Mouse (Mus musculus) heart, embryonic 10.5 days (tissue): ENCODE measurements around the gene Abhd8. TPM values are rescaled to one million over a fixed set of nuclear protein-coding genes. Genes with fewer than 3 reads are reported as not detected.
"Not testable (repeated sequence)": the region's sequence is repeated elsewhere in the genome, so short reads cannot be mapped to it uniquely, and the experiment has no call there.

Experiments used
- DNase-seq: peaks from one replicate; pipeline ENCODE4 v3.0.0-alpha.2; 2017; ENCODE audit warnings: low spot score
- H3K27ac ChIP-seq: fragments of 300-500 bp; sonication (generic); 2 replicates; pipeline ENCODE4 v1.5.1; 2016; ENCODE audit warnings: mild to moderate bottlenecking
- H3K27me3 ChIP-seq: fragments of 300-500 bp; sonication (generic); 2 replicates; pipeline ENCODE4 v1.6.1; 2016; ENCODE audit warnings: mild to moderate bottlenecking; ENCODE audit not compliant: poor library complexity, insufficient read depth, severe bottlenecking
- H3K36me3 ChIP-seq: fragments of 300-500 bp; sonication (generic); 2 replicates; pipeline ENCODE4 v1.6.1; 2016; ENCODE audit warnings: mild to moderate bottlenecking, moderate library complexity
- H3K4me1 ChIP-seq: fragments of 300-500 bp; sonication (generic); 2 replicates; pipeline ENCODE4 v1.6.1; 2016; ENCODE audit warnings: mild to moderate bottlenecking
- H3K4me3 ChIP-seq: fragments of 300-500 bp; sonication (generic); 2 replicates; pipeline ENCODE4 v1.5.1; 2016; ENCODE audit warnings: mild to moderate bottlenecking, moderate library complexity
- H3K9me3 ChIP-seq: fragments of 300-500 bp; sonication (generic); 2 replicates; pipeline ENCODE4 v1.6.1; 2016; ENCODE audit warnings: mild to moderate bottlenecking, moderate library complexity
- WGBS: fragments of 180-500 bp; shearing (Covaris S2); methylation state at CpG from one replicate; pipeline ENCODE4 v1.1.7; 2016; 5-methylcytosine and 5-hydroxymethylcytosine counted together
- polyA plus RNA-seq: library from polyadenylated mRNA; unstranded; fragments of >200 nt; fragmentation: Nextera tagmentation; extraction: Ambion mirVana; gene quantifications from 2 replicates; pipeline ENCODE4 v1.2.1, GENCODE M21; 2016

Abhd8 gene
- polyA plus RNA-seq, 1 experiment from 2014 or later: 41.5 TPM

DNA sequence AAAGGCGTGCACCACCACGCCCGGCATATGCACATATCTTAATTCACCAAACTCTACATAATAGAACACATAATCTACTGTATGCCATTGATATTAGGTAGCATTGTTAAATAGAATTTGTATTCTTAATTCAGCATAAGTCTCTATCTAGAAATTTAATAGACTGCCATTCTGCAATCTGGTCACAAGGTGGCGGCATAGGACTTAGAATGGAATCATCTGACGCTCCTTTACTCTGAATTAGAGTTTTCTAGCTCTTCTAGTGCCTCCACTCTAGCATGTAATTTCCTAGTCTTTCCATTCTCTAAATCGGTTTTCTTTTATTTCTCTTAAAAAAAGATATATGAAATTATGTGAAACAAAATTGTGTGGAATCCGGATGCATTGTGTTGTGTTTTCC is 22.1 kb downstream of the Abhd8 start:
- no peaks in the 10 kb centered on the region for H3K36me3 ChIP-seq
- no peak overlapping the region for H3K4me3 ChIP-seq
- H3K4me1 ChIP-seq: no peaks in the 10 kb centered on the region
- H3K27ac ChIP-seq: no peak overlapping the region
- peaks cover 22% of the 10 kb centered on the region for H3K27me3 ChIP-seq
- no peak for DNase-seq
- 0% methylated on average over 7 of the region's 7 CpGs for WGBS
- no peaks in the 10 kb centered on the region for H3K9me3 ChIP-seq

DNA sequence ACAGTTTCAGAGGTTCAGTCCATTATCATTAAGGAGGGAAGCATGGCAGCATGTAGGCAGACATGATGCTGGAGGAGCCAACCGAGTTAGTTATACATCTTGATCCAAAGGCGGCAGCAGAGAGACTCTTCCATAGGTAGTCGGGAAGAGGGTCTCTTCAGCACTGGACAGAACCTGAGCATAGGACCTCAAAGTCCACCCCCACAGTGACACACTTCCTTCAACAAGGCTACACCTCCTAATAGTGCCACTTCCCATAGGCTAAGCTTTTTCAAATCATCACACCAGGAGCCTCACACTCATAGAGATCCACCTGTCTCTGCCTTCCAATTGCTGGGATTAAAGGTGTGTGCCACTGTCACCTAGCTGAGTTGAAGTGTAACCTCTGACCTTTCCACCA is 26.4 kb downstream of the Abhd8 start:
- Histone ChIP-seq H3K27me3 (peaks cover 3% of the 10 kb centered on the region), H3K27ac (no peak overlapping the region), H3K4me3 (no peak overlapping the region), H3K36me3 (no peaks in the 10 kb centered on the region), H3K4me1 (no peaks in the 10 kb centered on the region), H3K9me3 (0 out of 2 replicates have a peak, but pooled peaks cover 2% of the 10 kb centered on the region)
- DNase-seq: no peak
- 41% methylated on average over 3 of the region's 3 CpGs for WGBS

DNA sequence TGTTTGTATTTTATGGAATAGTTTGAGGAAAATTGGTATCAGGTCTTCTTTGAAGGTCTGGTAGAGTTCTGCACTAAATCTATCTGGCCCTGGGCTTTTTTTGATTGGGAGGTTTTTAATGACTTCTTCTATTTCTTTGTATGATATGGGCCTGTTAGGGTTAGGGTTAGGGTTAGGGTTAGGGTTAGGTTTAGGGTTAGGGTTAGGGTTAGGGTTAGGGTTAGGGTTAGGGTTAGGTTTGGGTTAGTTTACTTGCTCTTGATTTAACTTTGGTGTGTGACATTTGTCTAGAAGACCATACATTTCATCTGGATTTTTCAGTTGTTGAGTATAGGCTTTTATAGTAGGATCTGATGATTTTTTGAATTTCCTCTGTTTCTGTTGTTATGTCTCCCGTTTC is 30.5 kb downstream of the Abhd8 start:
- H3K27me3 ChIP-seq, DNase-seq, H3K4me1 ChIP-seq, H3K9me3 ChIP-seq, H3K27ac ChIP-seq, H3K4me3 ChIP-seq, H3K36me3 ChIP-seq: not testable (repeated sequence)
- WGBS: 61% methylated on average over 1 of the region's 1 CpGs

DNA sequence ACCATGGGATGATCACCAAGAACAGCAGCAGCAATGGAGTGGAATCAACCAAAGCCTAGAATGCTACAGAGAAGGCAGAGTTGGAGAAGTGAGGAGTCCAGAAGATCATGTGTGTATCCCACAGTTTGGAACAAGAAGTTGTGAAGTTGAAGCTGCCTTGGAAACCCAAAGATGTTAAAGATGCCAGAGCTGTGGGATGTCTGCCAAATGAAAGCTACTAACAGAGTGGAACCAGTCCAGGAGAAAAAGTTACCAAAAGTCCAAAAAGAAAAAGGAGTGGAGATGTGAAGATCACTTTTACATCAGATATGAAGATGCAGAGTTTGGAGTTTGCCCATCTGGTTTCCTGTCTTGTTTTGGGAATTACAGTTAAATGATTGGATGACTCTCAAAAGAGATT is 41.3 kb downstream of the Abhd8 start:
- Histone ChIP-seq H3K4me1 (no peaks in the 10 kb centered on the region), H3K4me3 (no peak overlapping the region), H3K9me3 (no peaks in the 10 kb centered on the region), H3K36me3 (no peaks in the 10 kb centered on the region), H3K27ac (no peak overlapping the region), H3K27me3 (no peaks in the 10 kb centered on the region)
- no peak for DNase-seq

DNA sequence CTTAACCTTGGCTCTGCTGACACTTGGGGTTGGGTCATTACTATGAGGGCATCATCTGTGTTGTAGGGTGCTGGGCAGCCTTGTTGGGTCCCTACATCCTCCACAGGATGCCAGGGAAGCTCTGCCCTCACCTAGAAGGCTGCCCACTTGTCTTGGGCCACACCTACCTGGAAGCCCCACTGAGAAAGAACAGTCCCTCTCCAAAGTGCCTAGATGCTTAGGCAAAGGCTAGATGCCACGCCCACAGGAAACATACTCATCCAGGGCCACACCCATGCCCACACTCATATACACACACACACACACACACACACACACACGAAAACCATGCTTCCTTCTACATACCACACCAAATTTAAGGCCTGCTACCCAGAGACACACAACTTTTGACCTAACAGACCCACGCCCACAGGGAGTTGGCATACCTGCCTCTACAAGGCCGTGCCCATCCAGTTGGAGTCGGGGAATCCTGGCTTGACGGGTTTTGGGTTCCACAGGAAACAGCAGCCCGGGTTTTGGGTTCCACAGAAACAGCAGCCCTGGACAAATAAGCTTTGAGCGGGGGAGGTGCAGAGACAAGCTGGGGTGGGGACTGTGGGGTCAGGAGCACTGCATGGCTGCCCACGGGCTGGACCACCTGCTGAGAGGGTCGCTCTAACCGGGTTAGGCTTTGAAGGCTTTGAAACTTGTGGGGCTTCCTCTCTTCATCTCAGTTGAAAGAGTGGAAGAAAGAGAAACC is 51.8 kb downstream of the Abhd8 start:
- H3K4me3 ChIP-seq: no peak overlapping the region
- H3K36me3 ChIP-seq: peaks cover 32% of the 10 kb centered on the region
- no peaks in the 10 kb centered on the region for H3K9me3 ChIP-seq
- H3K27me3 ChIP-seq: no peaks in the 10 kb centered on the region
- no peak for DNase-seq
- WGBS: 51% methylated on average over 11 of the region's 11 CpGs
- no peak overlapping the region for H3K27ac ChIP-seq
- peaks cover 8% of the 10 kb centered on the region for H3K4me1 ChIP-seq

DNA sequence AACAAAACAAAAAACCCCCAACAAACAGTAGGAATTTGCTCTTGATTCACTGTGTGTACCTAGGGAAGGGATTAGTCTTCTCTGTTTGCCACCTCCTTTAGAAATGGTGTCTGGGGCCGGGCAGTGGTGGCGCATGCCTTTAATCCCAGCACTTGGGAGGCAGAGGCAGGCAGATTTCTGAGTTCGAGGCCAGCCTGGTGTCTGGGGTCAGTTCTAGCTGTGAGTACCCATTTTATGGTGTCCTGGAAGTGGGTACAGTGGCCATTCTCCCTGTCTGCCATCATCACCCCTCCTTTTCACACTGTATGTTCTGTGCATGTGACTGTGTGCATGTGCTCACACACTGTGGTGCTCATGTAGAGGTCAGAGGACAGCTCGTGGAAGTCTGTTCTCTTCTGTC is 55.2 kb downstream of the Abhd8 start:
- DNase-seq: peak; percentile 73
- WGBS: 95% methylated on average over 4 of the region's 4 CpGs
- Histone ChIP-seq H3K9me3 (no peaks in the 10 kb centered on the region), H3K27ac (no peak overlapping the region), H3K4me1 (peaks cover 30% of the 10 kb centered on the region), H3K4me3 (no peak overlapping the region), H3K36me3 (peaks cover 32% of the 10 kb centered on the region), H3K27me3 (no peaks in the 10 kb centered on the region)

DNA sequence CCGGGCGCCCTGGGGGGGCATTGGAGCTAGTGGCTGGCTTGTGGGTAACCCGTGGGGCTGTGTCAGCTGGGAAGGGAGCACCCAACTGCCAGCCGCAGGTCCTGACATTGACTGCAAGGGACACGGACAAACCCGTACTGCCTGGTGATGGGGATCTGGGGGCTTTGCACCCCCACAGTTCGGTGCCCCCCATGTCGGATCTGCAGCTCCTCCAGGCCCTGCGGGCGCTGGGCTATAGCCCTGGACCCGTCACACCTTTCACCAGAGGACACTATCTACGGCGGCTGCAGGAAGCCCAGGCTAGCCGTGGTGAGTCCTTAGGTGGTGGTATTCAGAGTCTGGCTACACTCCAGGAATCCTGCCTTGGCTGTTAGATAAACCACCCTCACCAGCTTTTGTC is 56.0 kb downstream of the Abhd8 start:
- 92% methylated on average over 14 of the region's 14 CpGs for WGBS
- H3K27ac ChIP-seq: no peak overlapping the region
- no peak overlapping the region for H3K4me3 ChIP-seq
- DNase-seq: peak; percentile 74
- no peaks in the 10 kb centered on the region for H3K27me3 ChIP-seq
- H3K9me3 ChIP-seq: no peaks in the 10 kb centered on the region
- peaks cover 37% of the 10 kb centered on the region for H3K4me1 ChIP-seq
- peaks cover 32% of the 10 kb centered on the region for H3K36me3 ChIP-seq

Other genes starting within 250 kb of the Abhd8 start
- gene Myo9b, start 190.9 kb downstream of the Abhd8 start, polyA plus RNA-seq: 23.0 and 26.7 TPM in 2 replicates
- 82.8 and 103 TPM in 2 replicates for gene Haus8, start 190.7 kb downstream of the Abhd8 start, polyA plus RNA-seq
- gene Use1, start 96.8 kb downstream of the Abhd8 start, polyA plus RNA-seq: 68.7 and 79.5 TPM in 2 replicates
- gene Ocel1, start 92.4 kb downstream of the Abhd8 start, polyA plus RNA-seq: 3.9 and 4.2 TPM in 2 replicates
- 48.4 and 79.0 TPM in 2 replicates for gene Nr2f6, start 81.7 kb downstream of the Abhd8 start, polyA plus RNA-seq
- 6.1 and 7.9 TPM in 2 replicates for gene Ushbp1, start 67.9 kb downstream of the Abhd8 start, polyA plus RNA-seq
- 101 and 111 TPM in 2 replicates for gene Babam1, start 66.8 kb downstream of the Abhd8 start, polyA plus RNA-seq
- gene Ankle1, start 57.6 kb downstream of the Abhd8 start, polyA plus RNA-seq: 33.8 and 35.9 TPM in 2 replicates
- 172 and 181 TPM in 2 replicates for gene Mrpl34, start 1.3 kb upstream of the Abhd8 start, polyA plus RNA-seq
- 107 and 128 TPM in 2 replicates for gene Dda1, start 5.5 kb upstream of the Abhd8 start, polyA plus RNA-seq
- gene Ano8, start 22.3 kb upstream of the Abhd8 start, polyA plus RNA-seq: 0.73 and 2.7 TPM in 2 replicates
- gene Gtpbp3, start 24.4 kb upstream of the Abhd8 start, polyA plus RNA-seq: 13.2 and 14.7 TPM in 2 replicates
- 174 and 198 TPM in 2 replicates for gene Plvap, start 48.1 kb upstream of the Abhd8 start, polyA plus RNA-seq
- 0.99 and 1.3 TPM in 2 replicates for gene Ccdc194, start 62.1 kb upstream of the Abhd8 start, polyA plus RNA-seq
- 16.8 and 20.7 TPM in 2 replicates for gene Bst2, start 73.8 kb upstream of the Abhd8 start, polyA plus RNA-seq
- 71.9 and 75.6 TPM in 2 replicates for gene Mvb12a, start 79.3 kb upstream of the Abhd8 start, polyA plus RNA-seq
- 0.37 and 0.97 TPM in 2 replicates for gene Tmem221, start 95.2 kb upstream of the Abhd8 start, polyA plus RNA-seq
- not detected in 2 replicates for gene Nxnl1, start 102.9 kb upstream of the Abhd8 start, polyA plus RNA-seq
- gene Slc27a1, start 105.2 kb upstream of the Abhd8 start, polyA plus RNA-seq: 19.0 and 19.4 TPM in 2 replicates
- 195 and 228 TPM in 2 replicates for gene Pgls, start 128.5 kb upstream of the Abhd8 start, polyA plus RNA-seq
- 1.6 and 3.6 TPM in 2 replicates for gene Fam129c, start 134.0 kb upstream of the Abhd8 start, polyA plus RNA-seq
- 54.4 and 60.5 TPM in 2 replicates for gene Colgalt1, start 147.3 kb upstream of the Abhd8 start, polyA plus RNA-seq
- 0.31 and 0.48 TPM in 2 replicates for gene Unc13a, start 208.1 kb upstream of the Abhd8 start, polyA plus RNA-seq
- 6.7 and 9.7 TPM in 2 replicates for gene Jak3, start 212.6 kb upstream of the Abhd8 start, polyA plus RNA-seq
- 0.99 and 1.5 TPM in 2 replicates for gene Insl3, start 225.6 kb upstream of the Abhd8 start, polyA plus RNA-seq
- 1.6 and 2.9 TPM in 2 replicates for gene B3gnt3, start 238.1 kb upstream of the Abhd8 start, polyA plus RNA-seq